Mouse (Mus musculus) urinary bladder, postnatal 10 days (tissue): Measurements from ENCODE around the gene Stat2.

ENCODE experiments used
- DNase-seq: peaks from one replicate; pipeline ENCODE4 v3.0.0; 2022; ENCODE audit warnings: low spot score

Gene Stat2

DNA sequence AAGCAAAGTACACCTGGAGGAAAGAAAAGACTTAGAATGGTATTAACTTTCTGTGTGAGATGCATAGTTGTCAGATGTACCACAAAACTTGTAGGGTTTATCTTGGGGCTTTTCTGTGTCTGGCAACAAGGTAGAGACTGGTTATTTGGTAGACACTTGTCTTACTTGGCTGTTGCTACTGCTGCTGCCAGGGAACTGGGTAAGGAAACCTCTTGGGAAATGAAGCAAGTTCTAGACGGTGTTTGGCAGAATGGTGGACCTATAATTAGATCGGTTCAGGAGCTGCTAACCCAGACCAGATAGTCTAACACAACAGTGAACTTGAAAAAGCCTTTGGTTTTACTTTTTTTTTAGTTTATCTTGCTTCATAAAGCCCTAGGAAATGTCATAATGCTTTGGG, 68.6 kb downstream of the Stat2 start:
- DNase-seq = no peak

DNA sequence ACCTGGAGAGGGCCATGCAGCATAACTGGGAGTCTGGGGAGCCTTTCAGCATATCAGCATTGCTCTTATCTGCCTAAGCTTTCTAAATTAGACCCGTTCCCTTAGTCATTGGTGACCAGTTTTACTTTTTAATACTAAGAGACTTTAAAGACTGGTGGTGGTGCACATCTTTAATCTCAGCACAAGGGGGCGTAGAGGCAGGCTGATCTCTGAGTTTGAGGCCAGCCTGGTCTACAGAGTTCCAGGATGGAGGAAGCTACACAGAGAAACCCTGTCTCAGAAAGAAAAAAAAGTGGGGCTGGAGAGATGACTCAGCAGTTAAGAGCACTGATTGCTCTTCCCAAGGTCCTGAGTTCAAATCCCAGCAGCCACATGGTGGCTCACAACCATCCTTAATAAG, 69.9 kb downstream of the Stat2 start:
- DNase-seq = no peak
